Mouse (Mus musculus) v-Abl transformed pro-B cells (cell line): Measurements from ENCODE around the gene Zfy1.

Experiments used
- in situ Hi-C, 2 experiments: fragments of 400-800 bp; cut with MboI; formaldehyde crosslinking; loops; one replicate each; pipeline ENCODE4 v1.15.1; 2025; ENCODE audit not compliant: unreplicated experiment in 2 of 2

Gene Zfy1

GRCm38 (mm10) chrY:797309-797708 lies at the start of gene Zfy1:
TSS of gene Zfy1 (minus strand) at chrY:797409.
- in situ Hi-C loops, result loop anchor here in 1 of 2 experiments (25.0 kb wide), 1 partner anchor 165 kb away; no protein-coding TSS in a partner anchor

- in situ Hi-C loops, result no loop called here
Observed at GRCm38 (mm10) chrY:818396-818795, 21.2 kb upstream of the Zfy1 start, which contains the start of gene Uba1y. TSS of gene Uba1y (plus strand) at chrY:818649.

GRCm38 (mm10) chrY:808991-809661 lies 11.9 kb upstream of the Zfy1 start:
- in situ Hi-C loops, result no loop called here
